Mouse (Mus musculus) cerebellum, adult 9-10 months (tissue): ENCODE measurements around the gene H2al2a.
"Not testable (repeated sequence)": the region's sequence is repeated elsewhere in the genome, so short reads cannot be mapped to it uniquely, and the experiment has no call there.

Experiments used
- DNase-seq: peaks from one replicate; pipeline ENCODE4 v3.0.0; 2022

H2al2a gene

GRCm38 (mm10) chr2:17973868-17974440 is 22.8 kb downstream of the H2al2a start:
- no peak for DNase-seq

- DNase-seq: no peak
These were observed 23.5 kb downstream of the H2al2a start for GRCm38 (mm10) chr2:17973246-17973645.

GRCm38 (mm10) chr2:17972843-17973242 is 23.9 kb downstream of the H2al2a start:
- DNase-seq: no peak

- DNase-seq: no peak
These were observed 25.4 kb downstream of the H2al2a start for GRCm38 (mm10) chr2:17971407-17971806.

GRCm38 (mm10) chr2:17970662-17971061 is 26.1 kb downstream of the H2al2a start:
- no peak for DNase-seq

- DNase-seq: no peak
These were observed 26.6 kb downstream of the H2al2a start for GRCm38 (mm10) chr2:17970187-17970586.

- DNase-seq: no peak
These were observed 28.2 kb downstream of the H2al2a start for GRCm38 (mm10) chr2:17968571-17968970.

- DNase-seq: not testable (repeated sequence)
These were observed 28.7 kb downstream of the H2al2a start for GRCm38 (mm10) chr2:17968037-17968436.

GRCm38 (mm10) chr2:17959501-17959900 is 37.3 kb downstream of the H2al2a start:
- DNase-seq: no peak

GRCm38 (mm10) chr2:17946875-17947274 is 49.9 kb downstream of the H2al2a start:
- DNase-seq: no peak
